Mouse (Mus musculus) lung, postnatal 0 days (tissue): Measurements from ENCODE around the gene Tbcel.

Source experiments
- CTCF ChIP-seq: IDR thresholded peaks from 2 replicates; pipeline ENCODE4 v1.5.1; 2016; ENCODE audit warnings: antibody characterized with exemption, mild to moderate bottlenecking
- EP300 ChIP-seq: IDR thresholded peaks from 2 replicates; pipeline ENCODE4 v1.6.1; 2016; ENCODE audit warnings: antibody characterized with exemption, mild to moderate bottlenecking, control low read depth

DNA sequence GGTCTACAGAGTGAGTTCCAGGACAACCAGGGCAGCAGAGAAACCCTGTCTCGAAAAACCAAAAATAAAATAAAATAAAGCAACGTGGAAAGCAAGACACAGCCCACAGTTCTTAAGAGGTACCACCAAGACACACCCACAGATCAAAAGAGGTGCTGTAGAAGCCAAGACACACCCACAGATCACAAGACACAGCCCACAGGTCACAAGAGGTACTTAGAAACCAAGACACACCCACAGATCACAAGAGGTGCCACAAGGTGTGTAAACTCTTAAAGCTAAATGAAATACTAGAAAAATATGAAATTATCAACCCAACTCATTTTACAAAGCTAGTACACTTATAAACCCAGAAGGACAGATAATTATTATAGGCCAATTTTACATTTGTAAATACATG, 84.0 kb downstream of the Tbcel start:
- no peak for TF ChIP-seq CTCF
- peak; percentile 72 for TF ChIP-seq EP300
